Mouse (Mus musculus) heart, postnatal 0 days (tissue): ENCODE results near the gene Timeless. TPM values are rescaled to one million over a fixed set of nuclear protein-coding genes. Genes with fewer than 3 reads are reported as not detected.

Experiments used
- ATAC-seq: fragments of 200-750 bp; cut with Nextera tagmentation; 2 replicates; pipeline ENCODE4 v1.8.0; 2017; ENCODE audit warnings: low read depth, moderate number of reproducible peaks, moderate library complexity; ENCODE audit not compliant: insufficient read depth
- DNase-seq: peaks from one replicate; pipeline ENCODE4 v3.0.0-alpha.2; 2016; ENCODE audit warnings: low spot score
- H3K27ac ChIP-seq: fragments of 300-500 bp; sonication (generic); 2 replicates; pipeline ENCODE4 v1.5.1; 2014; ENCODE audit warnings: low read depth, mild to moderate bottlenecking
- H3K27me3 ChIP-seq: fragments of 300-500 bp; sonication (generic); 2 replicates; pipeline ENCODE4 v1.6.1; 2014; ENCODE audit warnings: low read length, mixed read lengths; ENCODE audit not compliant: control insufficient read depth, insufficient read depth
- H3K36me3 ChIP-seq: fragments of 300-500 bp; sonication (generic); replicated peaks from 2 replicates; pipeline ENCODE4 v1.6.1; 2014; ENCODE audit warnings: low read length, mixed read lengths; ENCODE audit not compliant: control insufficient read depth, insufficient read depth
- H3K4me1 ChIP-seq: fragments of 300-500 bp; sonication (generic); 2 replicates; pipeline ENCODE4 v1.6.1; 2014; ENCODE audit warnings: antibody characterized with exemption; ENCODE audit not compliant: control insufficient read depth, insufficient read depth
- H3K4me2 ChIP-seq: fragments of 300-500 bp; sonication (generic); 2 replicates; pipeline ENCODE4 v1.6.1; 2014; ENCODE audit warnings: low read depth, mild to moderate bottlenecking, low read length, moderate library complexity
- H3K4me3 ChIP-seq: fragments of 300-500 bp; sonication (generic); 2 replicates; pipeline ENCODE4 v1.5.1; 2014; ENCODE audit warnings: low read depth, low read length
- H3K9ac ChIP-seq: fragments of 300-500 bp; sonication (generic); replicated peaks from 2 replicates; pipeline ENCODE4 v1.6.1; 2014; ENCODE audit warnings: low read depth, low read length, mixed read lengths
- H3K9me3 ChIP-seq: fragments of 300-500 bp; sonication (generic); replicated peaks from 2 replicates; pipeline ENCODE4 v1.6.1; 2016; ENCODE audit warnings: low read length; ENCODE audit not compliant: control insufficient read depth
- CTCF ChIP-seq: IDR thresholded peaks from 2 replicates; pipeline ENCODE4 v1.5.1; 2016; ENCODE audit warnings: antibody characterized with exemption, control low read depth, low read depth
- EP300 ChIP-seq: IDR thresholded peaks from 2 replicates; pipeline ENCODE4 v1.6.1; 2016; ENCODE audit warnings: antibody characterized with exemption, low read depth
- WGBS: fragments of 180-500 bp; shearing (Covaris S2); extraction: QIAGEN DNeasy Blood & Tissue Kit; methylation state at CpG from one replicate; pipeline ENCODE4 v1.1.7; 2014; 5-methylcytosine and 5-hydroxymethylcytosine counted together
- polyA plus RNA-seq: library from polyadenylated mRNA; unstranded; fragments of >200 nt; fragmentation: Nextera tagmentation; extraction: Ambion mirVana; gene quantifications from 2 replicates; pipeline ENCODE4 v1.2.1, GENCODE M21; 2015
- total RNA-seq: library from RNA; depleted of rRNA; stranded (reverse); fragments of >200 nt; gene quantifications from 2 replicates; pipeline ENCODE4 v1.2.3, GENCODE M21; 2014; ENCODE audit warnings: low replicate concordance; rRNA removed

Timeless gene
- total RNA-seq: 7.9 and 15.2 TPM in 2 replicates
- polyA plus RNA-seq: 10.5 and 11.1 TPM in 2 replicates

- H3K4me2 ChIP-seq: peak within 1 kb of the TSS; percentile 86
- DNase-seq: peak; percentile 76
- H3K4me1 ChIP-seq: peaks cover 5% of the 10 kb centered on the region; the same call in 1 of the 2 replicates
- ATAC-seq: peak; percentile 92
- no peaks in the 10 kb centered on the region for H3K9me3 ChIP-seq
- H3K4me3 ChIP-seq: peak within 1 kb of the TSS; percentile 80
- no peak for TF ChIP-seq CTCF
- TF ChIP-seq EP300: no peak
- H3K9ac ChIP-seq: peak within 1 kb of the TSS; percentile 65
- peak within 1 kb of the TSS; percentile 86 for H3K27ac ChIP-seq
- no peaks in the 10 kb centered on the region for H3K27me3 ChIP-seq
- under 1% methylated on average over 56 of the region's 58 CpGs for WGBS
- H3K36me3 ChIP-seq: no peaks in the 10 kb centered on the region
Measured at GRCm38 (mm10) chr10:128231697-128232419, at the start of gene Timeless. Gene Timeless (plus strand): TSS chr10:128232065.

- H3K27me3 ChIP-seq: no peaks in the 10 kb centered on the region
- H3K9ac ChIP-seq: no peak overlapping the region
- H3K4me2 ChIP-seq: no peak overlapping the region
- WGBS: 74% methylated on average over 2 of the region's 2 CpGs
- H3K36me3 ChIP-seq: no peaks in the 10 kb centered on the region
- ATAC-seq (no peak), DNase-seq (no peak)
- H3K4me1 ChIP-seq: no peaks in the 10 kb centered on the region
- H3K4me3 ChIP-seq: no peak overlapping the region
- no peaks in the 10 kb centered on the region for H3K9me3 ChIP-seq
- no peak for TF ChIP-seq CTCF
- TF ChIP-seq EP300: no peak
- H3K27ac ChIP-seq: no peak overlapping the region
Measured at GRCm38 (mm10) chr10:128184296-128184695, 47.6 kb upstream of the Timeless start.

GRCm38 (mm10) chr10:128185277-128185940 lies 46.5 kb upstream of the Timeless start:
- H3K9ac ChIP-seq: no peak overlapping the region
- DNase-seq (no peak), ATAC-seq (0 out of 2 replicates have a peak, but pooled peaks have one; percentile 12)
- TF ChIP-seq CTCF: no peak
- TF ChIP-seq EP300: no peak
- H3K27ac ChIP-seq: no peak overlapping the region
- no peak overlapping the region for H3K4me2 ChIP-seq
- no peaks in the 10 kb centered on the region for H3K27me3 ChIP-seq
- WGBS: 78% methylated on average over 6 of the region's 6 CpGs
- no peaks in the 10 kb centered on the region for H3K36me3 ChIP-seq
- no peak overlapping the region for H3K4me3 ChIP-seq
- H3K9me3 ChIP-seq: no peaks in the 10 kb centered on the region
- no peaks in the 10 kb centered on the region for H3K4me1 ChIP-seq

- H3K4me1 ChIP-seq: no peaks in the 10 kb centered on the region
- H3K27me3 ChIP-seq: no peaks in the 10 kb centered on the region
- H3K4me2 ChIP-seq: no peak overlapping the region
- ATAC-seq (peak; percentile 71), DNase-seq (peak; percentile 89)
- 44% methylated on average over 2 of the region's 2 CpGs for WGBS
- no peak overlapping the region for H3K4me3 ChIP-seq
- no peaks in the 10 kb centered on the region for H3K9me3 ChIP-seq
- no peak overlapping the region for H3K27ac ChIP-seq
- peak; percentile 97 for TF ChIP-seq CTCF
- no peak for TF ChIP-seq EP300
- no peaks in the 10 kb centered on the region for H3K36me3 ChIP-seq
- no peak overlapping the region for H3K9ac ChIP-seq
Measured at GRCm38 (mm10) chr10:128185959-128186358, 45.9 kb upstream of the Timeless start.

GRCm38 (mm10) chr10:128187181-128187605 lies 44.7 kb upstream of the Timeless start:
- WGBS: 48% methylated on average over 5 of the region's 5 CpGs
- no peak overlapping the region for H3K27ac ChIP-seq
- H3K27me3 ChIP-seq: no peaks in the 10 kb centered on the region
- TF ChIP-seq EP300 (no peak), CTCF (no peak)
- no peak for ATAC-seq
- no peak overlapping the region for H3K4me3 ChIP-seq
- H3K9me3 ChIP-seq: no peaks in the 10 kb centered on the region
- no peak overlapping the region for H3K4me2 ChIP-seq
- DNase-seq: no peak
- no peaks in the 10 kb centered on the region for H3K4me1 ChIP-seq
- no peaks in the 10 kb centered on the region for H3K36me3 ChIP-seq
- H3K9ac ChIP-seq: no peak overlapping the region
